Mouse (Mus musculus): ENCODE data around the gene Dppa3. TPM values are rescaled to one million over a fixed set of nuclear protein-coding genes. Genes with fewer than 3 reads are reported as not detected.

Dppa3 gene
- not detected in 2 replicates for polyA plus RNA-seq (2015; fragmentation: Nextera tagmentation; extraction: Ambion mirVana)

DNA sequence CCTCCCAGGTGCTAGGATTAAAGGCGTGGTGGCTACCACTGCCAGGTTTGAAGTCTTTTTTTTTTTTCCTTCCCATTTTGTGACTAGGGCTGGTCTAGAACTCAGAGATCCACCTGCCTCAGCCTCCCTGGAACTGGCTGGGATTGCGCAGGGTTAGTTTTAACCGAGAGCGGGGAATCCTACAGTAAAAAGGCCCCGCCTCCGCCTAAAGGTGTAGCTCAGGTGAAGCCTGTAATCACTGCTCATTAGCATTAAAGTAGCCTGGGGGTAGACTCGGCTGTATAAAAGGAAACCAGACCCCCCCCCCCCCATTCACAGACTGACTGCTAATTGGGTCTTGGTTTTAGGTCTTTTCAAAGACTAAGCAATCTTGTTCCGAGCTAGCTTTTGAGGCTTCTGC is at the start of gene Dppa3:
Dppa3 (plus strand) TSS at position 301 of the 400 bp plus-strand sequence.
- Histone ChIP-seq H3K4me3 (ENCODE audit: low read length) (peak within 1 kb of the TSS; percentile 40), H3K36me3 (ENCODE audit: control insufficient read depth, insufficient read depth) (no peaks in the 10 kb centered on the region), H3K27me3 (ENCODE audit: control insufficient read depth, insufficient read depth, low read length) (no peaks in the 10 kb centered on the region), H3K9me3 (replicated peaks; ENCODE audit: control insufficient read depth, low read length) (no peaks in the 10 kb centered on the region), H3K4me2 (ENCODE audit: low read depth, low read length) (peak within 1 kb of the TSS; percentile 64), H3K9ac (ENCODE audit: low read length) (no peak within 1 kb of the TSS), H3K4me1 (ENCODE audit: control insufficient read depth, insufficient read depth, low read length) (no peaks in the 10 kb centered on the region), H3K27ac (ENCODE audit: low read length) (no peak within 1 kb of the TSS)
- no peak for ATAC-seq (replicated peaks; ENCODE audit: extremely low read depth, insufficient read depth, low FRiP score)
- WGBS: 81% methylated on average over 8 of the region's 8 CpGs

DNA sequence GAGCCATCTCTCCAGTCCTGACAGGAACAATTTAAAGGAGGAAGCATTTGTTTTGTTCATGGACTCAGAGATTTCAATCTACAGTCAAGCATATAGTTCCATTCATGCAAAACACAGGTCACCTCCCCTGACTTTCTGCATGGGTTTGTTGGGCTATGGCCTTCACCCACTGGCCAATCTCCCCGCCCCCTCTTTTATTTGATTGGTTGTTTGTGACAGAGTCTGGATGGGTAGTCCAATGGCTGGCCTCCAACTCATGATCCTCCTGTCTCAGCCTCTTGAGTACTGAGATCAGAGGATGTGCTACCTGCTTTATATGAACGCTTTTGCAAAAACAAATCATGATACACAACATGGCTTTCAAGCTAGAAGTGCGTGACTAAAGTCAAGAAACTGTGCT is 49.2 kb upstream of the Dppa3 start:
- H3K9me3 ChIP-seq (replicated peaks; ENCODE audit: control insufficient read depth, low read length): no peaks in the 10 kb centered on the region
- 87% methylated on average over 3 of the region's 3 CpGs for WGBS
- H3K27me3 ChIP-seq (ENCODE audit: control insufficient read depth, insufficient read depth, low read length): no peaks in the 10 kb centered on the region
- no peak overlapping the region for H3K9ac ChIP-seq (ENCODE audit: low read length)
- no peak overlapping the region for H3K27ac ChIP-seq (ENCODE audit: low read length)
- ATAC-seq (replicated peaks; ENCODE audit: extremely low read depth, insufficient read depth, low FRiP score): no peak
- H3K4me2 ChIP-seq (ENCODE audit: low read depth, low read length): no peak overlapping the region
- H3K4me1 ChIP-seq (ENCODE audit: control insufficient read depth, insufficient read depth, low read length): no peaks in the 10 kb centered on the region
- H3K4me3 ChIP-seq (ENCODE audit: low read length): no peak overlapping the region
- no peaks in the 10 kb centered on the region for H3K36me3 ChIP-seq (ENCODE audit: control insufficient read depth, insufficient read depth)

DNA sequence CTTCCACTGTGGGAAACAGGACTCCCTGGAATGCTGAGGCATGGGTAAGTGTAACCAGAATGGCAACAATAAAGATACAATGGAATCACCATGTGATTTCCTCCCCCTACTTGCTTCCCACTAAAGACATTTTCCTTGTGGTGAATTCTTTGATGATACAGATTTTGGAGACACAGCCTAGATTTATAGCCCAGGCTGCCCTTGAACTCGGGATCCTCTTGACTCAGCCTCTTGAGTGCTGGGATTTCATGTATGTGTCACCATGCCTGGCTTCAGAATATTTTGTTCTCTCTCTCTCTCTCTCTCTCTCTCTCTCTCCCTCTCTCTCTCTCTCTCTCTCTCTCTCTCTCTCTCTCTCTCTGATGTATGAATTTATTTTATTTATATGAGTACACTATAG is 47.1 kb upstream of the Dppa3 start:
- Histone ChIP-seq H3K9ac (ENCODE audit: low read length) (no peak overlapping the region), H3K9me3 (replicated peaks; ENCODE audit: control insufficient read depth, low read length) (no peaks in the 10 kb centered on the region), H3K36me3 (ENCODE audit: control insufficient read depth, insufficient read depth) (no peaks in the 10 kb centered on the region), H3K27me3 (ENCODE audit: control insufficient read depth, insufficient read depth, low read length) (no peaks in the 10 kb centered on the region), H3K4me1 (ENCODE audit: control insufficient read depth, insufficient read depth, low read length) (no peaks in the 10 kb centered on the region), H3K4me3 (ENCODE audit: low read length) (no peak overlapping the region), H3K27ac (ENCODE audit: low read length) (no peak overlapping the region), H3K4me2 (ENCODE audit: low read depth, low read length) (no peak overlapping the region)
- no peak for ATAC-seq (replicated peaks; ENCODE audit: extremely low read depth, insufficient read depth, low FRiP score)
- 71% methylated on average over 1 of the region's 1 CpGs for WGBS

DNA sequence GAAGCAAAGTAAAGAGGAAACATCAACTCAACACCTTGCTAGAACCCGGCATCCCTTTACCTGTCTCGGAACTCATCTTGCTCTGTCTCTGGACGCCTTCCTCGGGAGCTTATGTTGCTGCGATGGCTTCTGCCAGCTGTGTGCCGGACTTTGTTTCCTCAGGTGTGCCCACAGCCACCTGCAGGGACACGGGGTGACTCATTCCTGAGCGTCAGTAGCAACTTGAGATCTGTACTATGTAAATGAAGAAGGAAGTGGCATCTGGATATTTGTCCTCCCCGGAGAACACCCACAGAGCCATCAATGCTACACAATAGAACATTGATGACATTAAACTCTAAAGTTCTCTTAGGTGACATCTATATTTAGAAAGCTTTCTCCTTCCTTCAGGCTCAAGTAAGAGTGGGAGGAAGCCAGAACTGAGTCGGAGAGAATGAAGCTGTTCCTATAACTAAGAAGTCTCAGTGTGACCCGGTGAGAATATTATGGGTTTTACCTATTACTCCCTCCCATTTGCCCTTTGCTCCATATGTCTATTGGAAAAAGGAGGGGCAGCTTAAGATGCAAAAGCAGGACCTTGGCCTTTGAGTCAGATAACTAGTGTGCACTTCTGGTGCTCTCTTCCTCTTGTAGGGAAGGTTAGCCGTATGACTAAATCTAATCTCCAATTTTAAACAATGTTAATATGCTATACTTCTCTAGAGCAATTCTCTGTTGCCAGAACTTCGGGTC is 35.0 kb upstream of the Dppa3 start:
- 78% methylated on average over 13 of the region's 13 CpGs for WGBS
- H3K9ac ChIP-seq (ENCODE audit: low read length): no peak overlapping the region
- no peaks in the 10 kb centered on the region for H3K4me1 ChIP-seq (ENCODE audit: control insufficient read depth, insufficient read depth, low read length)
- no peak overlapping the region for H3K4me3 ChIP-seq (ENCODE audit: low read length)
- ATAC-seq (replicated peaks; ENCODE audit: extremely low read depth, insufficient read depth, low FRiP score): no peak
- H3K27ac ChIP-seq (ENCODE audit: low read length): no peak overlapping the region
- H3K27me3 ChIP-seq (ENCODE audit: control insufficient read depth, insufficient read depth, low read length): no peaks in the 10 kb centered on the region
- no peaks in the 10 kb centered on the region for H3K9me3 ChIP-seq (replicated peaks; ENCODE audit: control insufficient read depth, low read length)
- H3K36me3 ChIP-seq (ENCODE audit: control insufficient read depth, insufficient read depth): no peaks in the 10 kb centered on the region
- H3K4me2 ChIP-seq (ENCODE audit: low read depth, low read length): no peak overlapping the region

DNA sequence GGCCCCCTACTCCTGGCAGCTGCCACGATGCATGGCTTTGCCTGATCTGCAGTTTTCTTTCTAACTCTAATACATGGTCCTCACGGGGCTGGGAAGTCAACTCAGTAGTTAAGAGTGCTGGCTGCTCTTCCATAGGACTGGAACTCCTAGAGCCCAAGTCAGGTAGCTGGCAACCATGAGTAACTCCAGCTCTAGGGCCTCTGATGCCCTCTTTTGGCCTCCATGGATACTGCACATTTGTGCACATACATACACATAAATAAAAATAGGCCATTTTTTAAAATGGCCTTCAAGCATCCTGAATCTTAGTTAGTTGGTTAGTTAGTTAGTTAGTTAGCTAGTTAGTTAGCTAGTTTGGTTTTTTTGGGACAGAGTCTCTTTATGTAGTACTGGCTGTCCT is 33.3 kb upstream of the Dppa3 start:
- 85% methylated on average over 2 of the region's 2 CpGs for WGBS
- Histone ChIP-seq H3K36me3 (ENCODE audit: control insufficient read depth, insufficient read depth) (no peaks in the 10 kb centered on the region), H3K4me1 (ENCODE audit: control insufficient read depth, insufficient read depth, low read length) (no peaks in the 10 kb centered on the region), H3K27me3 (ENCODE audit: control insufficient read depth, insufficient read depth, low read length) (no peaks in the 10 kb centered on the region), H3K4me3 (ENCODE audit: low read length) (no peak overlapping the region), H3K9me3 (replicated peaks; ENCODE audit: control insufficient read depth, low read length) (no peaks in the 10 kb centered on the region), H3K27ac (ENCODE audit: low read length) (no peak overlapping the region), H3K4me2 (ENCODE audit: low read depth, low read length) (no peak overlapping the region), H3K9ac (ENCODE audit: low read length) (no peak overlapping the region)
- ATAC-seq (replicated peaks; ENCODE audit: extremely low read depth, insufficient read depth, low FRiP score): no peak

DNA sequence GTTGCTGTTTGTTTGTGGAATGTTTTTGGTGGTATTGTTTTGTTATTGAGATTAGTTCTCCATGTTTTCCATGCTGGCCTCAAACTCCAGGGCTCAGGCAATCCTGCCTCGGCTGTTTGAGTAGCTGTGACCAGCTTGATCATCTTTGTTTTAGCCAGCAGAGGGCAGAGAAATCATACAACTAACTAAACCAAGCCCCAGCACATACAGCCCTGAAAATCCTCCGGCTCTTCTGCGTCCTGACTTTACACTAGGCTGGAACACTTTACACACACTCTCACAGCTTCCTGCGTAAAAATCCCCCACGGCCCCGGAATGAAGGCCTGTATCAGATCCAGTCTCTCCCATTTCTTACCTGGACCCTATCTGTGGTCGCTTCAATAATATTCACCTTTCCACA is 30.6 kb upstream of the Dppa3 start:
- H3K4me2 ChIP-seq (ENCODE audit: low read depth, low read length): peak overlapping the region; percentile 44; the same call in 1 of the 2 replicates
- no peak overlapping the region for H3K9ac ChIP-seq (ENCODE audit: low read length)
- H3K4me1 ChIP-seq (ENCODE audit: control insufficient read depth, insufficient read depth, low read length): no peaks in the 10 kb centered on the region
- no peaks in the 10 kb centered on the region for H3K9me3 ChIP-seq (replicated peaks; ENCODE audit: control insufficient read depth, low read length)
- peak; percentile 69; the same call in 1 of the 2 replicates for ATAC-seq (replicated peaks; ENCODE audit: extremely low read depth, insufficient read depth, low FRiP score)
- 20% methylated on average over 7 of the region's 7 CpGs for WGBS
- no peak overlapping the region for H3K4me3 ChIP-seq (ENCODE audit: low read length)
- H3K36me3 ChIP-seq (ENCODE audit: control insufficient read depth, insufficient read depth): no peaks in the 10 kb centered on the region
- H3K27ac ChIP-seq (ENCODE audit: low read length): no peak overlapping the region
- H3K27me3 ChIP-seq (ENCODE audit: control insufficient read depth, insufficient read depth, low read length): no peaks in the 10 kb centered on the region

DNA sequence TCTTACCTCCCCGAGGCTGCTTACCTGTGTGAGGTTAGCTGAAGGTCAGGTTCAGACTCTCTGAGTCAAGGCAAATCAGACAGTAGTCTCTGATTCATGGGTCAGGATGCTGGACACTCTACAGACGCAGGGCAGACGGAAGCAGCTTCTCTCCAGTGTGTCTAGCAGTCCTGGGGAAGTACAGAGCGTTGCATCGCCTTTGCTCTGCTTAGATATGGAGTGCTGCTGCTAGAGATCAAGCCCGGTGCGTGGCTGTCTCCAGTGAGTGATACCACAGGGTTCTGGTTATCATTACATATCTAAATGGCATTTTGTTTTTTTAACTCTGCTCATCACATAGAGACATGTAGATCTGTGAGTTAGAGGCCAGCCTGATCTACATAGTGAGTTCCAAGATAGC is 29.6 kb upstream of the Dppa3 start:
- Histone ChIP-seq H3K27me3 (ENCODE audit: control insufficient read depth, insufficient read depth, low read length) (no peaks in the 10 kb centered on the region), H3K4me2 (ENCODE audit: low read depth, low read length) (no peak overlapping the region), H3K9ac (ENCODE audit: low read length) (no peak overlapping the region), H3K4me1 (ENCODE audit: control insufficient read depth, insufficient read depth, low read length) (no peaks in the 10 kb centered on the region), H3K36me3 (ENCODE audit: control insufficient read depth, insufficient read depth) (no peaks in the 10 kb centered on the region), H3K9me3 (replicated peaks; ENCODE audit: control insufficient read depth, low read length) (no peaks in the 10 kb centered on the region), H3K27ac (ENCODE audit: low read length) (no peak overlapping the region), H3K4me3 (ENCODE audit: low read length) (no peak overlapping the region)
- WGBS: 55% methylated on average over 7 of the region's 7 CpGs
- no peak for ATAC-seq (replicated peaks; ENCODE audit: extremely low read depth, insufficient read depth, low FRiP score)

DNA sequence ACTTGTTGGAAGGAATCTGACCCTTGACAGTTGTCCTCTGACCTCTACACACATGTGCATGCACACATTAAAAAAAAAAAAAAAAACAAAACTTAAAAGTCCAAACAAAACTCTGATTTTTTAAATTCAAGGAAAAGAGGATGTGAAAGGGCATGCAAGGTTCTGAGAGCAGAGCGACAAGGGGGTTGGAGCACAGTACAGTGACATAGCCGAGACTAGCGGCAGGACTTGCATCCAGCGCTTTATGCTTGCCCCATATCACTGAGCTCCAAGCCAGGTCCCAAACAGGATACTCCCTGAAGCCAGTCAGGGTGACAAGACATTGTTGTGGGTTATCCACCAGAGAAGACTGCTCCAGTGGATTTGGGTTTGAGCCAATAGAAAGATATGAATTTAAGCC is 28.2 kb upstream of the Dppa3 start:
- WGBS: 89% methylated on average over 4 of the region's 4 CpGs
- H3K9me3 ChIP-seq (replicated peaks; ENCODE audit: control insufficient read depth, low read length): no peaks in the 10 kb centered on the region
- no peak overlapping the region for H3K4me2 ChIP-seq (ENCODE audit: low read depth, low read length)
- no peak overlapping the region for H3K27ac ChIP-seq (ENCODE audit: low read length)
- no peaks in the 10 kb centered on the region for H3K27me3 ChIP-seq (ENCODE audit: control insufficient read depth, insufficient read depth, low read length)
- no peaks in the 10 kb centered on the region for H3K36me3 ChIP-seq (ENCODE audit: control insufficient read depth, insufficient read depth)
- no peak overlapping the region for H3K9ac ChIP-seq (ENCODE audit: low read length)
- peaks cover 5% of the 10 kb centered on the region; the same call in 1 of the 2 replicates for H3K4me1 ChIP-seq (ENCODE audit: control insufficient read depth, insufficient read depth, low read length)
- ATAC-seq (replicated peaks; ENCODE audit: extremely low read depth, insufficient read depth, low FRiP score): no peak
- H3K4me3 ChIP-seq (ENCODE audit: low read length): no peak overlapping the region

DNA sequence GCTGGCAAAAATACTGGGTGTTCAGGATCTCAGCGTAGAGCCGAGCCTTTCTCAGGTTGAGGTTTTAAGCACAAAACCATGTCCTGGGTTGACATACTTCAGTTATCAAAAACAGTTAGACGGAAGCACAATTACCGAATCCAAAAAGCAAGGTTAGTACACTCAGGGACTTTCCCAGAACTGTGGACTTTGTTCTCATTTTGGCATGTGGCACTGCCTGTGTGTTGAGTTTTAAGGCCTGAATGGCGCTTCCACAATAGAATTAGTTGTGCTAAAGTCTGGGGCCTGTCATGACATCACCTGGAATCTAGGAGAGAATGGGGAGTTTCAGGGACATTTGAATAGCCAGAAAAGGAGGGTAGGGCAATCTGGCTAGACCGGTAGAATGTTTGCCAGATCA is 27.8 kb upstream of the Dppa3 start:
- Histone ChIP-seq H3K36me3 (ENCODE audit: control insufficient read depth, insufficient read depth) (no peaks in the 10 kb centered on the region), H3K4me2 (ENCODE audit: low read depth, low read length) (no peak overlapping the region), H3K4me3 (ENCODE audit: low read length) (no peak overlapping the region), H3K9me3 (replicated peaks; ENCODE audit: control insufficient read depth, low read length) (no peaks in the 10 kb centered on the region), H3K9ac (ENCODE audit: low read length) (no peak overlapping the region), H3K27ac (ENCODE audit: low read length) (no peak overlapping the region), H3K4me1 (ENCODE audit: control insufficient read depth, insufficient read depth, low read length) (peaks cover 5% of the 10 kb centered on the region; the same call in 1 of the 2 replicates), H3K27me3 (ENCODE audit: control insufficient read depth, insufficient read depth, low read length) (no peaks in the 10 kb centered on the region)
- 73% methylated on average over 6 of the region's 6 CpGs for WGBS
- ATAC-seq (replicated peaks; ENCODE audit: extremely low read depth, insufficient read depth, low FRiP score): no peak
